Mouse (Mus musculus) lung, postnatal 0 days (tissue): Measurements from ENCODE around the gene Exoc3l. TPM values are rescaled to one million over a fixed set of nuclear protein-coding genes. Genes with fewer than 3 reads are reported as not detected.

Experiments used
- ATAC-seq: fragments of 200-750 bp; cut with Nextera tagmentation; 2 replicates; pipeline ENCODE4 v1.8.0; 2017; ENCODE audit warnings: moderate library complexity
- DNase-seq: peaks from one replicate; pipeline ENCODE4 v3.0.0-alpha.2; 2016; ENCODE audit warnings: low spot score
- H3K27ac ChIP-seq: fragments of 300-500 bp; sonication (generic); 2 replicates; pipeline ENCODE4 v1.5.1; 2014; ENCODE audit warnings: antibody characterized with exemption, mild to moderate bottlenecking, low read length, mixed read lengths
- H3K27me3 ChIP-seq: fragments of 300-500 bp; sonication (generic); replicated peaks from 2 replicates; pipeline ENCODE4 v1.6.1; 2014; ENCODE audit warnings: low read length, mixed read lengths; ENCODE audit not compliant: insufficient read depth
- H3K36me3 ChIP-seq: fragments of 300-500 bp; sonication (generic); 2 replicates; pipeline ENCODE4 v1.6.1; 2014; ENCODE audit warnings: low read length, mixed read lengths; ENCODE audit not compliant: insufficient read depth
- H3K4me1 ChIP-seq: fragments of 300-500 bp; sonication (generic); 2 replicates; pipeline ENCODE4 v1.6.1; 2014; ENCODE audit warnings: antibody characterized with exemption, low read depth, low read length, mixed read lengths; ENCODE audit not compliant: insufficient read depth
- H3K4me2 ChIP-seq: fragments of 300-500 bp; sonication (generic); replicated peaks from 2 replicates; pipeline ENCODE4 v1.6.1; 2014; ENCODE audit warnings: low read depth, mild to moderate bottlenecking, low read length, moderate library complexity, mixed read lengths
- H3K4me3 ChIP-seq: fragments of 300-500 bp; sonication (generic); 2 replicates; pipeline ENCODE4 v1.5.1; 2014; ENCODE audit warnings: low read depth, low read length
- H3K9ac ChIP-seq: fragments of 300-500 bp; sonication (generic); replicated peaks from 2 replicates; pipeline ENCODE4 v1.6.1; 2014; ENCODE audit warnings: low read depth, mild to moderate bottlenecking
- H3K9me3 ChIP-seq: fragments of 300-500 bp; sonication (generic); 2 replicates; pipeline ENCODE4 v1.6.1; 2016; ENCODE audit warnings: low read length, mixed read lengths
- CTCF ChIP-seq: IDR thresholded peaks from 2 replicates; pipeline ENCODE4 v1.5.1; 2016; ENCODE audit warnings: antibody characterized with exemption, mild to moderate bottlenecking
- EP300 ChIP-seq: IDR thresholded peaks from 2 replicates; pipeline ENCODE4 v1.6.1; 2016; ENCODE audit warnings: antibody characterized with exemption, mild to moderate bottlenecking, control low read depth
- WGBS: fragments of 180-500 bp; shearing (Covaris S2); extraction: QIAGEN DNeasy Blood & Tissue Kit; methylation state at CpG from one replicate; pipeline ENCODE4 v1.1.7; 2014; 5-methylcytosine and 5-hydroxymethylcytosine counted together
- polyA plus RNA-seq: library from polyadenylated mRNA; unstranded; fragments of >200 nt; fragmentation: Nextera tagmentation; extraction: Ambion mirVana; gene quantifications from 2 replicates; pipeline ENCODE4 v1.2.1, GENCODE M21; 2015

The Exoc3l gene
- polyA plus RNA-seq, 1 experiment from 2014 or later: 34.6 TPM

GRCm38 (mm10) chr8:105290554-105291314 is 5.2 kb downstream of the Exoc3l start:
- TF ChIP-seq EP300 (no peak), CTCF (peak; percentile 98)
- Histone ChIP-seq H3K27me3 (0 out of 2 replicates have a peak, but pooled peaks cover 4% of the 10 kb centered on the region), H3K36me3 (no peaks in the 10 kb centered on the region), H3K9ac (no peak overlapping the region), H3K27ac (no peak overlapping the region), H3K4me3 (no peak overlapping the region), H3K4me1 (peaks cover 12% of the 10 kb centered on the region), H3K4me2 (peak overlapping the region; percentile 70; the same call in 1 of the 2 replicates), H3K9me3 (no peaks in the 10 kb centered on the region)
- DNase-seq (peak; percentile 94), ATAC-seq (peak; percentile 11; the same call in 1 of the 2 replicates)
- 16% methylated on average over 31 of the region's 31 CpGs for WGBS

- no peak for TF ChIP-seq EP300
- TF ChIP-seq CTCF: peak; percentile 77
- Histone ChIP-seq H3K27ac (peak within 1 kb of the TSS; percentile 6; the same call in 1 of the 2 replicates), H3K9ac (no peak within 1 kb of the TSS; the same call in 1 of the 2 replicates), H3K4me1 (peaks cover 12% of the 10 kb centered on the region), H3K4me2 (peak within 1 kb of the TSS; percentile 70), H3K27me3 (0 out of 2 replicates have a peak, but pooled peaks cover 4% of the 10 kb centered on the region), H3K4me3 (peak within 1 kb of the TSS; percentile 44), H3K36me3 (no peaks in the 10 kb centered on the region), H3K9me3 (no peaks in the 10 kb centered on the region)
- ATAC-seq (peak; percentile 23), DNase-seq (peak; percentile 73)
- WGBS: 5% methylated on average over 42 of the region's 43 CpGs
These were observed 6.0 kb downstream of the Exoc3l start, which contains the start of gene 4931428F04Rik for GRCm38 (mm10) chr8:105289805-105290460. Gene 4931428F04Rik (minus strand): TSS chr8:105289864.

GRCm38 (mm10) chr8:105288958-105289732 is 6.8 kb downstream of the Exoc3l start:
- H3K36me3 ChIP-seq: no peaks in the 10 kb centered on the region
- DNase-seq (peak; percentile 98), ATAC-seq (peak; percentile 95)
- under 1% methylated on average over 53 of the region's 53 CpGs for WGBS
- H3K9ac ChIP-seq: no peak overlapping the region; the same call in 1 of the 2 replicates
- 0 out of 2 replicates have a peak, but pooled peaks cover 4% of the 10 kb centered on the region for H3K27me3 ChIP-seq
- no peaks in the 10 kb centered on the region for H3K9me3 ChIP-seq
- peak overlapping the region; percentile 6; the same call in 1 of the 2 replicates for H3K27ac ChIP-seq
- H3K4me1 ChIP-seq: peaks cover 12% of the 10 kb centered on the region
- peak overlapping the region; percentile 70 for H3K4me2 ChIP-seq
- H3K4me3 ChIP-seq: peak overlapping the region; percentile 44
- TF ChIP-seq EP300 (peak; percentile 60; the same call in 1 of the 2 replicates), CTCF (peak; percentile 58)

DNA sequence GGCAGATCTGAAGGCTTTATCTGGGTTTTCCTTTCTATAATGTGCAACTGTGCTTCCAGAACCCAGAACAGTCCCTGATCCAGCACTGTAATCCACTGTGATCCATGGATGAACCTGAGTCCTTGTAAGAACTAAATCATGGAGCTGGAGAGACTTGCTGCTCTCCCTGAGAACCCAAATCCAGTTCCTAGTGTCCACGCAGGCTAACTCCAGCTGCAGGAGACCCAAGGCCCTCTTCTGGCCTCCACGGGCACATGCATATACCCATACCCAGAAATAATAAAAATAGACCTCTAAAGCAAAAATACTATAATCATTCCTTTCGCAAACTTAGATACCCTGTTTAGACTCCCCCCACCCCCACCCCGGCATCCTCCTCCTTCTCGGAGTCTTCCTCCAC is 7.7 kb downstream of the Exoc3l start:
- H3K4me2 ChIP-seq: no peak overlapping the region
- no peak for ATAC-seq

GRCm38 (mm10) chr8:105286907-105287306 is 9.0 kb downstream of the Exoc3l start:
- H3K4me3 ChIP-seq: no peak overlapping the region
- ATAC-seq: no peak
- H3K27me3 ChIP-seq: 0 out of 2 replicates have a peak, but pooled peaks cover 4% of the 10 kb centered on the region
- H3K4me2 ChIP-seq: no peak overlapping the region
- no peak for TF ChIP-seq CTCF
- no peak for TF ChIP-seq EP300
- peaks cover 12% of the 10 kb centered on the region for H3K4me1 ChIP-seq
- H3K9me3 ChIP-seq: no peaks in the 10 kb centered on the region
- no peaks in the 10 kb centered on the region for H3K36me3 ChIP-seq
- WGBS: 87% methylated on average over 4 of the region's 4 CpGs
- H3K27ac ChIP-seq: no peak overlapping the region
- H3K9ac ChIP-seq: no peak overlapping the region
- DNase-seq: no peak

More for the DNA sequence above, 7.7 kb downstream of the Exoc3l start:
- TF ChIP-seq EP300 (no peak), CTCF (peak; percentile 27; the same call in 1 of the 2 replicates)
- H3K27me3 ChIP-seq: 0 out of 2 replicates have a peak, but pooled peaks cover 4% of the 10 kb centered on the region
- 81% methylated on average over 5 of the region's 5 CpGs for WGBS
- DNase-seq: no peak
- no peak overlapping the region for H3K9ac ChIP-seq
- H3K27ac ChIP-seq: no peak overlapping the region
- no peaks in the 10 kb centered on the region for H3K9me3 ChIP-seq
- H3K4me1 ChIP-seq: peaks cover 12% of the 10 kb centered on the region
- H3K36me3 ChIP-seq: no peaks in the 10 kb centered on the region
- no peak overlapping the region for H3K4me3 ChIP-seq
